Mouse (Mus musculus) Muller cell, postnatal 12 days (primary cell): ENCODE results near the gene Olfr709-ps1.
"Not testable (repeated sequence)": the region's sequence is repeated elsewhere in the genome, so short reads cannot be mapped to it uniquely, and the experiment has no call there.

Experiments used
- DNase-seq: peaks from one replicate; pipeline ENCODE4 v3.0.0-alpha.2; 2015; ENCODE audit errors: inconsistent ontology term

Olfr709-ps1 gene

DNA sequence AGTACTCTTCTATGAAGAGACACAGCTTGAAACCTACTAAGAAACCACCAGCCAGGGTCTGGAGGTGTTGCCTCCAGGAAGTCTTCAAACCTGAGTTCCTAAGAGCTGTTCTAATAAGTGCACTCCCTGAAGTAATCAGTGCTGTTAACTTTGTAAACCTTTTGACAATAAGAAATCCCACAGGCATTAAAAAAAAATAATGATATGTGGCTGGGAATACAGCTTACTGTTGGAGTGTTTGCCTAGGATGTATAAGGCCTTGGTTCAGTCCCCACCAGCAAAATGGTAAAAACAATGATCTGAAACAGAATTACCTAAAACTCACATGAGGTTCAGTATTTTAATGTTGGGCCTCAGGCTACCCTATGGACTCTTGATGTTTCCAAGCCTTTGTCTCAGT lies at the start of gene Olfr709-ps1:
TSS of gene Olfr709-ps1 (minus strand) at position 101 of the 400 bp plus-strand sequence.
- DNase-seq = no peak

DNA sequence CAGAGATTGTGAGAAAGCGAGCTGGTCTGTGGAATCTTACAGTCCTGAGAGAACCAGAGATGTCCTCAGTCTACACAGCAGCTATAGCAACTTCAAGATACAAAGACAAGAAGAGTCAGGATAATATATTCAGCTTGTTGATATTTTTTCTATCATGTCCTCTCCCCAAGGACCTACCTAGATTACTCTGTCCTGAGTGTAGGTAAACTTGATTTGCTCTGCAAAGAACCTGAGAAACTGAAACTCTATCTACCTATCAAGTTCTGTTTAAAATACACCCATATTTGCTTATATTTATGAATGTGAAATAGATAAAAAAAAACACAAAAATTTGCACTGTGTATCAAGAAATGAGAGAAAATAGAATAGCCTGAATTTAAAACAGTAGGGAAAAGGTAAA lies 43.3 kb upstream of the Olfr709-ps1 start, which contains the start of gene Olfr711:
TSS of gene Olfr711 (minus strand) at position 101 of the 400 bp plus-strand sequence.
- no peak for DNase-seq

DNA sequence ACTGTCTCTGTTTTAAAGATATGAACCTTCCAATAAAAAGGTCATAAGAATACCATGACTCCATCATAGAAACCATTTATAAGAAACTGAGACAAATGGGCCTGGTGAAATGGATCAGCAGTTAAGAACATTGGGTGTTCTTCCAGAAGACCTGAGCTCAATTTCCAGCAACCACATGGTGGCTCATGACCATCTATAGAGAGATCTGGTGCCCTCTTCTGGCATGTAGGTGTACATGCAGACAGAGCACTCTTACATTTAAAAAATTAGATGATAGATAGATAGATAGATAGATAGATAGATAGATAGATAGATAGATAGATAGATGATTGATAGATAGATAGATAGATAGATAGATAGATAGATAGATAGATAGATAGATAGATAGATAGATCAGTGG lies 35.5 kb upstream of the Olfr709-ps1 start:
- DNase-seq = peak; percentile 1

DNA sequence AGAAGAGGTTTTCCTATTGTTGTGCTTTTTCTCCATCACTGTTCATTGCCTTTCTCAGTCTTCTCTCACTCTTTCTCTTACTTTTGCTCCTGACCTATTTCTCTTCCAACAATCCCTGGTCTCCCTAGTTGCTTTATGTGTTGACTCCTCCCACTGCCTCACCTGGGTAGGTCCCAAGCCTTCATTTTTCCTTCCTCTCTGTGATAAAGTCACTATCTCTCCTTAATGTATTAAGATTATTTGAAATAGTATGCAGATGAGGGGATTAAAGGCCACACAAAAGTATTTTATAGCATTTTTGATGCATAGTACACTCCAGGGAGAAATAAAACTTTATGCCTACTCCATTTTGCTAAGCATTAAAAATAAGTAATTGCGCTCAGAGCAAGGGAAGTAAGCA lies 31.8 kb upstream of the Olfr709-ps1 start, which contains the start of gene Olfr6:
TSS of gene Olfr6 (minus strand) at position 101 of the 400 bp plus-strand sequence.
- DNase-seq = no peak

DNA sequence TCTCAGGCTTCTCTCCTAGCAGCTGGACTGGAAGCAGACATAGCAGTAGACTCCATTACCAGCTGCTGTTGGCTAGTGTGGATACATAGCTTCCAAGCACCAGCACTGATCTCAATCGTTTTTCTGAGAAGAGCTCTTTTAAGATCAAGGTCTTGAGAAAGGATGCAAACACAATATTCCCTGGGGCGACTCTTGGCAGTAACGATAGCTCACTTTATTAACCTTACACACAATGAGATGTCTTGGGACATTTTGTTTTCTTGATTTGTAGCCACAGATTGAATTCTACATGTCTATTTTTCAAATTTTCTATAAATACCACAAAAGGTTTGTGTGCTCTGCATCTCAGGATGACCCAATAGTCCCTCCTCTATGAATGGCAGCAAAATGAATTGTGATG lies 16.2 kb upstream of the Olfr709-ps1 start, which contains the start of gene Olfr710:
TSS of gene Olfr710 (minus strand) at position 101 of the 400 bp plus-strand sequence.
- no peak for DNase-seq

DNA sequence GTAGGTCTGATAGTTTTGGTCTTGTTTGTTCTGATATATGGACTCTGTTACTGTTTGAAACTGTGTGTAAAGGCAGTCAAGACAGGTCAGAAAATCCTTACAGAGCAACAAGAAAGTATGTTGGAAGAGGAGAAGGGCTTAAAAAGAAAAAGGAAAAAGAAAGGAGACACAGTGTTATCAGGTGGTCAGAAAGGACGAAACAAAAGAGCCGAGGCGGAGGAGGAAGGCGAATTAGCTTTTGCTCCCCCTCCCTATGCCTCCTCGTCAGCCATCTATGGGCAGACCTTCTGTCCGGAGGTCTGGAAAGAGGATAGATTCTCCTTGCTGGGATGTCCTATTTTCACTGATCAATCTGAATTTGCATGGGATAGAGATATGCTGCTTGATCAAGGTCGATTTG lies 11.1 kb downstream of the Olfr709-ps1 start:
- DNase-seq = not testable (repeated sequence)

DNA sequence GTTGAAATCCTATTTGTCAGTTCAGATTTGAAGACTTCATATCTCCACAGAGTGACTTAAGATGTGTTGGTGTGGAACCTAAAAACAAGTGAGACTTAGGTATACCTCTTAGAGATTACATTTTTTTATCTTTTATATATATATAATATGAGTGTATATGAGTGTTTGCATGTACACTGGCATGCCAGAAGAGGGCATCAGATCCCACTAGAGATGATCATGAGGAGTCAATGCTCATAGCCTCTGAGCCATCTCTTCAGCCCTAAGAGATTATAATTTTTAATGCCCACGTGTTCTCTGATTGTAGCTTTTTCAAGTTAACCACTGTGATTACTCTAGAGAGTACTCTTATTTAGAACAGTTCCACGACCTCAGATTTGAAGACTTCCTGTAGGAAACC lies 24.3 kb downstream of the Olfr709-ps1 start, which contains the start of gene Olfr1532-ps1:
TSS of gene Olfr1532-ps1 (plus strand) at position 326 of the 400 bp plus-strand sequence.
- no peak for DNase-seq

DNA sequence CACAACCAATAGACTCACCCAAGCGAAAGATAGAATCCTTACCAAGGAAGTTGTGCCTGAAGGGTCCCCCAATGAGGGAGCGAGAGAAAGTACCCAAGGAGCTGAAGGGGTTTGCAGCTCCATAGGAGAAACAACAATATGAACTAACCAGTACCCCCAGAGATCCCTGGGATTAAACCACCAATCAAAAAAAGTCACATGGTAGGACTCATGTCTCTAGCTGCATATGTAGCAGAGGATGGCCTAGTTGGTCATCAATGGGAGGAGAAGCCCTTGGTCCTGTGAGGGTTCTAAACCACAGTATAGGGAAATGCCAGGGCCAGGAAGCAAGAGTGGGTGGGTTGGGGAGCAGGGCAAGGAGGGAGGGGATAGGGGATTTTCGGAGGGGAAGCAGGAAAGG lies 30.9 kb downstream of the Olfr709-ps1 start, which contains the start of gene Olfr707:
TSS of gene Olfr707 (minus strand) at position 101 of the 400 bp plus-strand sequence.
- not testable (repeated sequence) for DNase-seq

DNA sequence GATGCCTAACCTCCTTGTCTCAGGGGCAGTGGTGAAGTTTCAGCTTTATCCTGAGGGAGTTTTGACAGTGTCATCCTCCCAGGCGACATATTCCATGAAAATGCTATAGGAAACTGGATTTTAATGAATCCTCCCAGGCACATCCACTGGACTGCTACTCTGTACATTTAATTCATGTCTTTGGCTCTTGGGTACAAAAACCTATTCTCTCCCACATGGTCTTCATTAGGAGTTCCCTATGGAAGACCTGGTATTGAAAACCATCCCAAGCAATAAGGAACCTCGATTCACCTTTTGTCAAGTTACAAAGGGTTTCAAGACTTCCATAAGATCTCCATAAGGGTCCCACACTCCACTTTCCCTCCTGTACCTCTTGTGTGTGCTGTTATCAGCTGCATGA lies 44.0 kb downstream of the Olfr709-ps1 start, which contains the start of gene Olfr706:
TSS of gene Olfr706 (minus strand) at position 101 of the 400 bp plus-strand sequence.
- DNase-seq = no peak

DNA sequence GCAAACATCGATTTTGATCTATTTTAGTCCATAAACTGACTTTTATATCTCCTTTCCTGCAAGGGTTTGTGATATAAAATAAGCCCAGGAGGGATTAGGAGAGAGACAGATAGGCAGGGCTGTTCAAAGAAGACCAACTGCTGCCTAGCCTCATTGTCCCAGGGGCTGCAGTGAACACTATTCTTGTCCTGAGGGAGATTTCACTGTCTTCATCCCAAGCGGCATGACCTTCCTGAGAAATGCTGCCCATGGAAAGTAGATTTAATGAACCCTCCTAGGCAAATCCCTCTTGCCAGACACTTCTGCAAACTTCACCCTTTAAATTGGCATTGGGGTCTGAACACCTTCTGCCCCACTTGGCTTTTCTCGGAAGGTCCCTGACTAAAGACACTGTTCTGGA lies 55.2 kb downstream of the Olfr709-ps1 start, which contains the start of gene Olfr705:
TSS of gene Olfr705 (minus strand) at position 101 of the 400 bp plus-strand sequence.
- DNase-seq = no peak
